Mouse (Mus musculus) spleen, adult 12 weeks (tissue): Measurements from ENCODE around the gene Rab3il1.
A peak's percentile ranks its signal among the peaks of the same experiment; 100 is the strongest.
"Not testable (repeated sequence)": the region's sequence is repeated elsewhere in the genome, so short reads cannot be mapped to it uniquely, and the experiment has no call there.

Experiments used
- DNase-seq: peaks from one replicate; pipeline ENCODE4 v3.0.0; 2022; ENCODE audit warnings: low spot score

Gene Rab3il1

DNA sequence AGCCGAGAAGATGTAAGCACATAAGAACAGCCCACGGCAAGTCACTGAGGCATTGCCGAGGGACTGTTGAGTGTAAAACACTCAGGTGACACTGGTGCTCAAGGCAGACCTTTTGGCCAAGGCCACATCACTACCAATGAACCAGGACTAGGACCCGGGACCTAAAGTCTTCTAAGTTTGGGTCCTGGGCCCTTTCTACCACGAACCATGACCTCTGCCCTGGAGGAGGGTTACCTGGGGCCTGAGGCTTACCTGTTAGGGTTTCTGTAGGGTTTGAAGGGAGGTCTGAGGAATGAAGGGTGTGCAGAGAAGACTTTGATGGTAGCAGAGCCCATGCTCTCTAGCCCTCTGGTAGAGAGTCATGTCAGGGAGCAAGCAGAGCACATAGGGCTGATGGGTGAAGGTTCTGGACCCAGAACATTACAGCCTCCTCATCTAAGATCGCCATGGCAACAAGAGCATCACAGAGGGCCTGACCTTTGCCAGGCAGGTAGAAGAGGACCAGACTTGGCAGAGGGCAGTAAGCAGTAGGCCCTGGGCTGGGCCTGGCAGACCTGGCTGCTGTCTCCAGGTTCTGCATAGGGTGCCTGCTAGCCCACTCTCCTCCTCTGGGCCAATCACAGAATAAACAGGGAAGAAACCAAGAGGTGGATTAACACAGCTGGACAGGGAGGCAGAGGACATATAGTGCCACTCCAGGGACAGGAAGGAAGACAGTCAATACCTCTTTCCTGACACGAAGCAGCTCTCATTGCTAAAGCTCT lies at the start of gene Rab3il1, which contains the start of gene Best1:
Rab3il1 (plus strand) TSS at position 464 of the 764 bp plus-strand sequence.
Best1 (minus strand) TSS at position 428 of the 764 bp plus-strand sequence.
- DNase-seq, result no peak

DNA sequence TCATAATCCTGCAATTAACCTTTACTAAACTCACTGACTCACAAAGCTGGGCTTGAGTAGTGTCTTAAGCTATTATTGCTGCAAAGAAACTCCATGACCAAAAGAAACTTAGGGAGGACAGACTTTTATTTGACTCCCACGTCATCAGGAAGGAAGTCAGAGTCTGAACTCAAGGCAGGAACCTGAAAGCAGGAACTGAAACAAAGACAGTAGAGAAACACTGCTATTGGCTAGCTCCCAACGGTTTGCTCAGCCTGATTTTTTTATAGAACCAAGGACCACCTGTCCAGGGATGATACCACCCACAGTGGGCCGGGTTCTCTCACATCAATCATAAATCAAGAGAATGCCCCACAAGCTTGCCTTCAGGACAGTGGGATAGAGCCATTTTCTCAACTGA lies 49.1 kb upstream of the Rab3il1 start:
- no peak for DNase-seq

DNA sequence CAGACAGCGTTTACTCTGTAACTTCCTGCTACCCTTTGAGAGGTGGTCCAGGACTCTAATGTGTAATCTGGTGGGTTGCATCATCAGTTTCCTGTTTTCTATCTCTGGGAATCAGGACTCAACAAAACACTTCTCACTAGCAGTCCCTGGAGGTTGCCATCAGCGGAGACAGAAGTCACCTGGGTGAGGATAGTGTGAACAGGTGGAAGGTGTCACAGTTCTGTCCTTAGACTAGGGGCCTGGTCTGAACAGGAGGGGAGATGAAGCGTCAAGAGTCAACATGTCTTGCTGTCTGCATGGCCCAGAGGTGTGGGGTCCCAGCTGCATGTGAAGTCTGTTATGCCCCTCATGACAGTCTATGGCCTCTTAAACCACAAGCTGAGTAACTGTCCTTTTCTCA lies 48.6 kb upstream of the Rab3il1 start:
- DNase-seq, result no peak

DNA sequence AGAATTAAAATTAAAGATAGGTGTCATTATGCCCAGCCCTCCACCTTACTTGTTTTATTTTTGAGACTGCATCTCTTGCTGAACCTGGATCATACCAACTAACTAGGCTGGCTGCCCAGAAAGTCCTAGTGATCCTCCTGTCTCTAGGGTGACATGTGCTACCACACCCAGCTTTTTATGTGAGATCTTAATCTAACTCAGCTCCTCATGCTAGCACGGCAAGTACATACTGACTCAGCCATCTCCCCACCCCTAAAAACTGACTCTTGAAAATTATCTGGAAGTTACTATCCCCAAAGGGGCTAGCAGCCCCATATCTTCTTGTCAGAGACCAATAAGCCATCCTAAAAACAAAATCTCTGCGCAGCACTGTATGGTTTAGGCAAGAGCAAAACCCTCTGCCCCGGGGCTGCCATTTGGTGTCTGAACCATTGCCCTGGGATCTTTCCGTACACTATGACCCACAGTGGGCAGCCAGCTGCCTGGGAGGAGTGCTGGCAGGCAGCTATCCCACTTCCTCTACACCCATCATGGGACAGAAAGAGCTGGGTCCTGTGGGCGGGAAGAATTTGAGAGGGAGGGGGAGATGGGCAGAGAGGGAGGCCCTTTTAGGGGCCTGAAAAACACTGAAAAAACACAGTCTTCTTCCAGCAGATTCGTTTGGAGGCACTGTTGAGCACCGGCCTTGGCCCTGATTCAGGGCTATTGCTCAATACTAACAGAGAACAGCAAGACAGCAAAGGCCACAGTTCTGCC lies 47.2 kb upstream of the Rab3il1 start:
- no peak for DNase-seq

DNA sequence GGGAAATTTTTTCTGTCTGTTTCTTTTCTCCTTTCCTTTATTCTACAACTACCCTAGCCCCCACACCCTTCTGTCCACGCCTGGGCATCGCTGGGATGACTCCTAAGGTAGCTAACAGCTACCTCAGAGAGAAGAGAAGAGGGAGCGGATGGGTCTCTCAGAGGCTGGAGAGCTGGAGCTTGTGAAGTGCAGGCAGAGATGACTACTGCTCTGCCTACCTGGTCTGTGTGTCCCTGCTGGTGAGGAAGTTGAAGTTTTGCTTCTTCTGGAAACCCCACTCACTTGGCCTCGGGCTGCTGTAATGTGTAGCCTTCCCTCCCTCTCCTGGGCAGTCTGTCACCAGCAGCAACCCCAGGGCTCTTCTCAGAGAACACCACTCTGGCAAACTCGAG lies 46.7 kb upstream of the Rab3il1 start:
- DNase-seq, result no peak

DNA sequence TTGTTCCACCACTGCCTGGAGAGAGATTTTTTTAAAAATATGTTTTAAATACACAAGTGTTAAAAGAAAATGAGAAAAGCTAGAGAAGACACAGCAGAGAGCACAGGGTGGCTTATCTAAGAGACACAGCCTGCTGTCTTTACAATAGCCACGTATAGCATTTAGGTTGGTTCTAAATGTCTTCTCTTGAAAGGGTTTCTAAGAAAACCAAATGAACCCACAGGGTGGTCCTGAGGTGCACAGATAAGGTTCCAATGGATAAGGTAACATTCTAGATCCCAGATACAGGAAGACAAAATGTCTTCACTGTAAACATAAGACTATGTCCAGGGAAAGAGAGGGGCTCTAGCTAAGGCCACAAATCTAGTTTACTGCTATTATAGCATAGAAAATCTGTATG lies 46.0 kb upstream of the Rab3il1 start:
- DNase-seq, result no peak

DNA sequence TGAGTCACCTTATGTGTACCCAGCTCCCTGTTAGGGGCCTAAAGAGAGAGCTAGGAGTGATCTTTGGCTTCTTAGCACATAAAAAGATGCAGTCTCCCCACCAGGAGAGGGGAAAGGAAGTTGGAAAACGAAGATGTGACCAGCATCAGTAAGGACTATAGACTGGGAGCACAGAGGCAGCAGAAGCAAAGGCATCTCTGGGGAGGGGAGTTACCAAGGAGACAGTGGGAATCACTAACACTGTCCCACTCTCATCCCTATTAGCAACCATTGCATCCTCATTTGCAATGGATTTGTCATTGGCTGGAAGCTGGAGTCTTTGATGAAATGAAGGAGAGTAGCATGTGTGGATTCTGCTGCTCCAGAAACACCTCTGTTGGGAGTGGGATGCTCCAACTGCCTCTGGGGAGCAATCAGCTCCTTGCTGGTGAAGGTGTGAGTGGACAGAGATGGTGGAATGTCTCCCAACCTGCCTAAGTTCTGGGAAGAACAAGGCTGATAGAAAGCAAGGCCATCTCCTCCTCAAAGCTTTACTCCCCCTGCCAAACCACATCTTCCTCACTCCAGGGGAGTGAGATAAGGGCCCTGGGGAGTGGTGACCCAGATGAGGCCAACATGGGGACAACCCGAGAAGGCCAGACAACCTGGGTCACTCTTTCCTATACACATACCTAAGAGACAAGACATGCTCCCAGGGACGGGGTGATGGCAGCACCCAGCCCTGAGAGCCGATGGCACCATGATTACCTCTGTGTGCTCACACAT lies 44.7 kb upstream of the Rab3il1 start:
- no peak for DNase-seq

DNA sequence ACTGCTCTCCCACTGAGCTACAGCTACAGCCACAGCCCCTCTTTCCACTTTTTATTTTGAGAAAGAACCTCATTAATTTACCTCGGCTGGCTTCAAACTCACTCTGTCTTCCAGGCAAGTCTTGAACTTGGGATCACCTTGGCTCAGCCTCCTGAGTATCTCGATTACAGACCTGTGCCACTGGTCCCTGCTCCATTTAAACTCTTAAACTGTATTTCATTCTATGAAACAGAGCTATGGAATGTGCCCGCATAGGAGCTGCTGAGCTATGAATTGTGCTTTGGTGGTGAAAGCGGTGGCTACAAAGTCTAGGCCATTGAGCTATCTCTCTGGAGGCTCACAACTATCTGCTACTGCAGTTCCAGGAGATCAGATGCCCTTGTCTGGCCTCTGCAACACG lies 43.5 kb upstream of the Rab3il1 start:
- DNase-seq, result no peak

DNA sequence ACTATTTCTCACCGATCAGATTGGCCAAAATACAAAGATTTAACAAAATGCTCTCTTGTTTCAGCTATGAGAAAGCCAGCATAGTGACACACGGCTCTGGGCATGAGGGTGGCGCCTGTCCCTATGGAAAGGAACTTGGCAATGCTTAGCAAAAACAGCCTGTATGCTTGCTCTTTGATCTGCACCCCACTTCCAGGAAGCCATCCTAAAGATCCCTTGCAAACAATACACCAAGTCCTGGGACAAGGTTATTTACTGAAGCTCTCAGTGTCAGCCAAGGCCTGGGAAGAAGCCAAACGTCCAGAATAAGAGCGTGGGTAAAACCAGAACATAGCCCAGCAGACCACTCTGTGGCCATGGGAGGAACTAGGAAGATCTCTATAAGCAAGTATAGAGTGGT lies 40.7 kb upstream of the Rab3il1 start:
- DNase-seq, result no peak

DNA sequence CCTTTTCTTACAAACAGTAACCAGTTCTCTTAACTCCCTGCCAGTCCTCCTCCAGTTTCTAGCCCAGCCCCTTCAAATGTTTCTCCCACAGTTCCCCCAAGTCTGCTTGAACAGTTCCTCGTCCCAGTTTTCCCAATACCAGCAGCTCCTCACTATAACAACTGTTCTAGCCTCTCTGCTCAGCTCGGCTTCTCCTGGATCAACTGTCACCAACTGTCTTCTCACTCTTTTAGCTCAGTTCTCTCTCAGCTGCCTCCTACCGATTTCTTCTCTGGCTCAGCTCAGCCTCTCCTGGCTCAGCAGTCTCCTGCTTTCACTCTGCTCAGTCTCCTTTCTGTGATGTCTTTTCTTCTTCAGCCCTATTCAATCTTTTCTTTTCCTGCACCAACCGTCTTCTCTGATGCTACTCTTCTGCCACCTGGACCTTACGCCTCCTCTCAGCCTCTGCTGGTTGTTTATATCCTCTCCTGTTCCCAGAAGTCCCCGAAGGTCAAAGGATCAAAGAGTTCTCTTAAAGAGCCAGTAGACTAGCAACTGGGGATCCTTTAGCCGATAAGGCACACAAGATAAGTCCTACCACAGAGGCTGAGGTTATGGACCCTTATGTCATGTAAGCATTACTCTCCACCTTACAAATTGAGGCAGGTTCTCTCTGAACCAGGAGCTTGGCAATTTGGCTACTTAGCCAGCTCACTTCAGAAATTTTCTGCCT lies 37.1 kb upstream of the Rab3il1 start:
- no peak for DNase-seq

DNA sequence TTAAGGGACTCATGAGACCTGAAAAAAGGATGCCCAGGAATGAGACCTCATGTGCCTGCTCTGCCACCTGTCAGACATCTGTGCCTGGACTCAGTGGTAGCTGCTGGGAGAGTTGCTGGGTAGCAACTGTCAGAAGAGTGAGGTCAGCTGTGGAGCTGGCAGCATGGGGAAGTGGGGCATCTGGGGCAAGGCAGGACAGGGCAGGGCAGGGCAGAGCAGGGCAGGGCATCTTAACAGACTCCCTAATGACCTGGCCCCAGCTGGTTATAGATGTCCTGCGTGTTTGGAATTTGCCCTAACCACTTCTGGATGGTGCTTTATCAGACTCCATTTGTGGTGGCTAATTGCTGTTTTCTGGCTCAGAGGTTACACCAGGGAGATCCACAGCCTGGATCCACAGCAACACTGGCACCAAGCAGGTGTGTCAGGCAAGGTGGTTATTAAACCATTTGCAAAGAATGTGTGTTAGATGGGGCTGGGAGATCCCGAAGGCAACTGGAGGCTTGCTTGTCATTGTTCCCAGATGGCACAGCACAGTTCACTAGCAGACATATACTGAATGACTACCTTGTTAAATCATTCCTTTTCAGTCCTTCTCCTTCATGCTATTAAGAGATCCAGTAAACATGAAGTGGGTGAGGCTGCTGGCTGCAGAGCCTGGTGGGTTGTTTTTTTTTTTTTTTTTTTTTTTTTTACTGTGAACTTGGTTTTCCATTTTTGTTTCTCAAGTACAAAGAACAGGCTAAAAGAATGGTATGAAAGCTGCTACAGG lies 35.2 kb upstream of the Rab3il1 start:
- no peak for DNase-seq

DNA sequence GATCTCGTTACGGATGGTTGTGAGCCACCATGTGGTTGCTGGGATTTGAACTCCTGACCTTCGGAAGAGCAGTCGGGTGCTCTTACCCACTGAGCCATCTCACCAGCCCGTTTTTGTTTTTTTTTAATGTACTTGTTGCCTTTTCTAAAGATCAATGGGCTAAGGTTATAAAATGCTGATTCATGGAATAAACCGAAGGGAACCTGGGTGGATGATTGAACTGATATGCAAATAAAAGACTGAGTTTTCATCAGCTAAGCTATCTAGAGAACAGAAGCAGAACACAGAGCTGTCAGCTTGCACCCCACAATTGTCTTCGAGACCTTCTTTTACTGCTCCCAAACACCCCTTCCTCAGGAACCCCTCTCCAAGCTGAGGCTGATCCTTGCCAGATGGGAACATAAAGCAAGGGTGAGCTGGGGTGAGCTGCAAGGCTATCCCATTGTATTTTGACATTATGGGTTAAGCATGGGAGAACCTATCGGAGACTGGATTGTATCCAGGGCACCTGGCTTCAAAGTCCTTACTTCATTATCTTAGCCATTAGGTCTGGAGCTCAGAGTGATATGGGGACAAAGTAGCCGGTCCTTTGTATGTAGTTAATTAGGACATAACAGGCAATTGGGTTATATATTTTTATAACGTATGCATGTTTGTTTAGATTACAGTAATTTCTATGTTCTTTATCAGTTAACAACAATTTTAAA lies 33.2 kb upstream of the Rab3il1 start:
- no peak for DNase-seq

DNA sequence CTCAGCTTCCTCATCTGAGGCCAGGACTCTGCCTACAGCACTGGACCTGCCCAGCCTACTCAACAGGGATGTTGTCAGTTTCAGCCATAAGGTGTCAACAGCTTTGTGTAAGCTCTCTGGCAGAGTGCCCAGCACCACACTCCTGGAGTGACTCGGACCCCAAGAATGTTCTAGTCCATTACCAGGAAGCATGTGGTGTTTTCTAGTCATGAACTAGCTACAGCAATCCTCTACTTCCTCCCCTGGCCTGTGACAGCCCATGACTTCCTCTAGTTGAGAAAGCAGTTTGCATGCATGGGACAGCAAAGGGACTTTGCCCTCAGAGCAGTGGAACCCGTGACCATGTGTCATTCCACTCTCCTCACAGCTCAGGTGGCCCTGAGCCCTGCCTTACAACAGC lies 26.6 kb upstream of the Rab3il1 start:
- DNase-seq, result not testable (repeated sequence)

DNA sequence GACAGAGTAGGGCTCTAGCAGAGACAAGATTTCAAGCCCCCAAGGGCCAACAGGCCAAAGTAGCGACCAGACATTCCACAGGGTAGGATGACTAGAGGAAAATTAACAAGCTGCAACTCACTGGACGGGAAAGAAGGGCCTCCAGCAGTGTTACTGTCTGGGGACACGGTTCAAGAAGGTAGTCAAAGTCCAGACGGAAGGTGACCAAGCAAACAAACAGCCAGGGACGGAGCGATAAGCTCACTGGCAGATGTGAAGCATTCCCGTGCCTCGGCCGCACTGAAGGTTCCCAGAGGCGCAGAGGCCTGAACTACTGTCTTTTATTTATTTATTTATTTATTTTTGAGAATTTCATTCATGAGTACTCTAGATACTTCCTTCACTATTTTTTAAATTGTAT lies 24.4 kb upstream of the Rab3il1 start:
- DNase-seq, result no peak

DNA sequence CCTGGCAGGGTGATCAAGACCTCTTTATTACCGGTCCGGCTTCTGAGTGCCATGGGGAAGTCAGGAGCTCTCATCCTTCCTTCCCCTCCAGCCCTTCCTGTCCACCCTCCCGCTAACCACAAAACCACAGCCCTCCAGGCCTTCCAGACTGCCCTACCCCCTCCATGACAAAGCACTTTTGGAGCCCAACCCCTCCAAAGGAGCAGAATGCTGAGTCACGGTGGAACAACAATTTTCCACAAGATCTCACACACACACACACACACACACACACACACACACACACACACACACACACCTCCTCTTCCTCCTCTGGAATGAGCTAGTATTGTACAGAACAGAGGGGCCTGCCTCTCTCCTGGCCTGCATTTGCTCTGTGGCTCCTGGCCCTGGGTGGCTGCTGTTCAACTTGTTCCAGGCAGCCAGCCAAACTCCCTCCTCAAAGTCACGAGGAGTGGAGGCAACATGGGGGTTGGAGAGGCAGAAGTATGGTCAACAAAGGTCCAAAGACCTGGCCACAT lies 23.0 kb upstream of the Rab3il1 start:
- peak; percentile 67 for DNase-seq

DNA sequence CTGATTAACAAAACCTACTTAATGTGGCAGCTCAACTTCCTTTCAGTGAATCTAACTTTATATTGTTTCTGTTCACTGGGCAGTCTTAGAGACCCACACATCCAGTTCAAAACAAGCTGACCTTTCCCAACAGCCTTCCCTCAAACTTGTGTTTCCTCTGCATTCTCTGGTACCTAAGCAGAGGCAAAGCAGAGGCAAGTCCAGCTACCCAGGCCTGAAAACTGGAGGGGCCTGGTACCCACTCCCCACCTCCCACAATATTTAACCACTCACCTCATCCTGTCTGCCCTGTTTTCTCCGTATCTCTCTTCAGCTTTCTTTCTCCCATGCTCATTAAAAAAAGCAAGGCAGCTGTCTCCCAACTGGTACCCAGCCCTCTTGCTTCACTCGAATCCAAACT lies 22.3 kb upstream of the Rab3il1 start:
- DNase-seq, result no peak

DNA sequence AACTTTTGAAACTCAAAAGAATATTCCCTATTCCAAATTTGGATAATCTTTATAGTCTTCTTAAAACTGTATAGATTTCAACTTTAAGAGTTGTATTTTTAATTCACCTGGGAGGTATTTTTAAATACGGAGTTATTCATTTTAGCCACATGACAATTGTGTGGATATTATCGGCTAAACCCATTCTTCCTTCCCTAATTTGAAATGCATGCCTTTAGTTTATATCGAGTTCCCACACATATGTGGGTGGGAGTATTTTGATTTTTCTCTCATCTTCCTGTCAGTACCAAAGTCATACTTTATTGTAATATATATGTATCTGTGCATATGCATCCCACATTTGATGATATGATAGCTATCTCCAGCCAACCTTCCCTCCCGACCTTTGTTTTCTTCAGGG lies 21.2 kb upstream of the Rab3il1 start, which contains the start of gene Fth1:
Fth1 (plus strand) TSS at position 341 of the 400 bp plus-strand sequence.
- no peak for DNase-seq

DNA sequence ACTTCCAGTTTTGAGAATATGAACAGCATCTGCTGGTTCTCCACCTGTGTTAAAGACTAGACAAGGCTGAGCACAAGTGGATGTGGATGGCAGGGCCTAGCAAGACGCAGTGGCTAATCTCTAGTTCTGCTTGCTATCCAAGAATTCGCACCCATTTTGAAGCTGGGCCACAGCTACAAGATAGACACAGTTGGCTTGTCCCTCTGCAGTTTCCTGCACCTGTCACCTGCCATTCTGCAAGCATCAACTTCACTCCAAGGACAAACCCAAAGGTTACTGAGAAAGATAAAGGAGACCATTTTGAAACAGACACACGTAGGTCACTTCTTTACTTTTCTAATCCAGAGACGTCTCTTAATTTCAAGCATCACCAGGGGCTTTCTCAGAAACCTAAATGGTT lies 19.8 kb upstream of the Rab3il1 start:
- DNase-seq, result no peak

DNA sequence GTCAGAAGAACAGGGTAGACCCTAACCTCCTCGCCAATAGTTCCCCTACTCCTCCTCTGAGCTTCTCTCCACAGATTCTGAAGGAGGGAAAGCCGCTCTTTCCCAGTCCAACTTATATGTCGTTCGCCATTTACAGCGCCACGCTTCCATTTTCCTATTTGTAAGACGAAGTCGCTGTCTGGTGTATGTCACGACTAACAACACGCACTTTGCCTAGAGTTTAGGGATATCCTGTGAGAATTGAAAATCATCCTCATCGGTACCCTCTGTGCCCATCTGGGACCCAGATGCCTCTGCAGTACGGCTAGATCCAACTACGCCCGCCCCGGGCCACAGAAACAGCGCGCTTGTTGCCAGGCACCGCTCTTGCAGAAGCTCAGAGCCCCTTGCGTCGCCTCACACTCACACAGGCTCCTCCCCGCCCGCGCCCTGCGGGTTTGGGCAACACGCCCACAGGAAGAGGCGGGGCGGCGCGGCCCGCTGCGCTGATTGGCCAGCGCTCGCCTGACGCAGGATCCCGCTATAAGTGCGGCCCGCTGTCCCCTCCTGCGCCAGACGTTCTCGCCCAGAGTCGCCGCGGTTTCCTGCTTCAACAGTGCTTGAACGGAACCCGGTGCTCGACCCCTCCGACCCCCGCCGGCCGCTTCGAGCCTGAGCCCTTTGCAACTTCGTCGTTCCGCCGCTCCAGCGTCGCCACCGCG lies 19.2 kb upstream of the Rab3il1 start:
- DNase-seq, result peak; percentile 98
